Mouse (Mus musculus) hindbrain, postnatal 0 days (tissue): ENCODE results near the gene Rccd1. TPM values are rescaled to one million over a fixed set of nuclear protein-coding genes. Genes with fewer than 3 reads are reported as not detected.
A peak's percentile ranks its signal among the peaks of the same experiment; 100 is the strongest.

Experiments
- ATAC-seq: fragments of 200-750 bp; cut with Nextera tagmentation; 2 replicates; pipeline ENCODE4 v1.8.0; 2017; ENCODE audit warnings: mild to moderate bottlenecking, moderate TSS enrichment, moderate library complexity
- DNase-seq: peaks from one replicate; pipeline ENCODE4 v3.0.0-alpha.2; 2015; ENCODE audit warnings: low spot score
- H3K27ac ChIP-seq: fragments of 300-500 bp; sonication (generic); 2 replicates; pipeline ENCODE4 v1.5.1; 2014; ENCODE audit warnings: mild to moderate bottlenecking
- H3K27me3 ChIP-seq: fragments of 300-500 bp; sonication (generic); 2 replicates; pipeline ENCODE4 v1.6.1; 2014; ENCODE audit warnings: low read length, mixed read lengths; ENCODE audit not compliant: insufficient read depth
- H3K36me3 ChIP-seq: fragments of 300-500 bp; sonication (generic); 2 replicates; pipeline ENCODE4 v1.6.1; 2014; ENCODE audit warnings: low read length, mixed read lengths; ENCODE audit not compliant: insufficient read depth
- H3K4me1 ChIP-seq: fragments of 300-500 bp; sonication (generic); 2 replicates; pipeline ENCODE4 v1.6.1; 2014; ENCODE audit warnings: antibody characterized with exemption, low read length, mixed read lengths; ENCODE audit not compliant: insufficient read depth
- H3K4me2 ChIP-seq: fragments of 300-500 bp; sonication (generic); 2 replicates; pipeline ENCODE4 v1.6.1; 2014; ENCODE audit warnings: low read depth, mild to moderate bottlenecking, low read length, moderate library complexity, mixed read lengths
- H3K4me3 ChIP-seq: fragments of 300-500 bp; sonication (generic); 2 replicates; pipeline ENCODE4 v1.5.1; 2014; ENCODE audit warnings: low read length
- H3K9ac ChIP-seq: fragments of 300-500 bp; sonication (generic); replicated peaks from 2 replicates; pipeline ENCODE4 v1.6.1; 2014; ENCODE audit warnings: mild to moderate bottlenecking, low read length, moderate library complexity, mixed read lengths
- H3K9me3 ChIP-seq: fragments of 300-500 bp; sonication (generic); 2 replicates; pipeline ENCODE4 v1.6.1; 2016; ENCODE audit warnings: low read length, mixed read lengths
- CTCF ChIP-seq: IDR thresholded peaks from 2 replicates; pipeline ENCODE4 v1.5.1; 2016; ENCODE audit warnings: antibody characterized with exemption, control low read depth, low read depth
- WGBS: fragments of 180-500 bp; shearing (Covaris S2); extraction: QIAGEN DNeasy Blood & Tissue Kit; methylation state at CpG from one replicate; pipeline ENCODE4 v1.1.7; 2014; 5-methylcytosine and 5-hydroxymethylcytosine counted together
- polyA plus RNA-seq: library from polyadenylated mRNA; unstranded; fragments of >200 nt; fragmentation: Nextera tagmentation; extraction: Ambion mirVana; gene quantifications from 2 replicates; pipeline ENCODE4 v1.2.1, GENCODE M21; 2015
- total RNA-seq: library from RNA; depleted of rRNA; stranded (reverse); fragments of >200 nt; gene quantifications from 2 replicates; pipeline ENCODE4 v1.2.3, GENCODE M21; 2014

Gene Rccd1
- total and polyA plus RNA-seq, 2 experiments from 2014 or later: 8.6 to 24.7 TPM

DNA sequence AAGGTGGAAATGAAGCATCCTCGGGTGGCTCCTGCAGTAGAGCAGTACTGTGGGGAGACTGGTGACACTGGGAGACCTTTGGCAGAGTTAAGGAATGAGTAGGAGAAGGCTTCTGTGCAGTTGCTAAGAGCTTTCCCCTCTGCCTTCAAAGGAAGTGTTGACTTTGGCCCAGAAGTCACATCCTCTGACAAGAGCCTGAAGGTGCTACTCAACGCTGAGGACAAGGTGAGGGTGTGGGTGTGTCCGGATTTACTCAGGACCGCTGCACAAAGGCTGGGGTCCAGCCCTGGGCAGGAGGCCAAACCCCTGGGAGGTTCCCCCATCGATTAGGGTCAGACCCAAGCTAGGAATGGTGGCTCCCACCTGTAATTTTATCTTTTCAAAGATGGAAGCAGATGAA lies 39.9 kb downstream of the Rccd1 start:
- WGBS: 87% methylated on average over 5 of the region's 5 CpGs
- Histone ChIP-seq H3K36me3 (peaks cover 58% of the 10 kb centered on the region), H3K27ac (no peak overlapping the region), H3K9me3 (no peaks in the 10 kb centered on the region), H3K9ac (no peak overlapping the region), H3K4me3 (no peak overlapping the region), H3K4me2 (no peak overlapping the region), H3K27me3 (no peaks in the 10 kb centered on the region), H3K4me1 (no peaks in the 10 kb centered on the region)
- ATAC-seq (no peak), DNase-seq (no peak)
- TF ChIP-seq CTCF: no peak

GRCm38 (mm10) chr7:80283226-80283918 lies 40.9 kb downstream of the Rccd1 start:
- no peak overlapping the region for H3K9ac ChIP-seq
- H3K4me1 ChIP-seq: no peaks in the 10 kb centered on the region
- DNase-seq (no peak), ATAC-seq (no peak)
- no peak overlapping the region for H3K4me2 ChIP-seq
- no peaks in the 10 kb centered on the region for H3K9me3 ChIP-seq
- whole genome bisulfite sequencing: 94% methylated on average over 3 of the region's 3 CpGs
- H3K27ac ChIP-seq: no peak overlapping the region
- no peak overlapping the region for H3K4me3 ChIP-seq
- no peak for TF ChIP-seq CTCF
- no peaks in the 10 kb centered on the region for H3K27me3 ChIP-seq
- H3K36me3 ChIP-seq: peaks cover 65% of the 10 kb centered on the region

DNA sequence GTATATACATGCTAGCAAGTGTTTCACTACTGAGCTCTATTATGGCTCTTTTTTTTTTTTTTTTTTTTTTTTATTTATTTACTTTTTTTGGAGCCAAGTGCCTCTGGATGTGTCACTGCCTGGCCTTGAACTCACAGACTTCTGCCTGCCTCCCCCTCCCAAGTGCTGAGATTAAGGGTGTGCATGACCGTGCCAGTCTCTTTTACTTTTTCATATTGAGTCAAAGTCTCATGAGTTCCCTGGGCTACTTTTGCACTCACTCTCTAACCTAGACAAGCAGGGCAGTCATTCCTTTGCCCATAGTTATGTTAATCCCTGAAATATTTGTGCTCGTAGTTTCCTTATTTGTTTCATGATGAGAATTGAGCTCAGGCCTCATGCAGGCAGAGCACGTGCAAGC lies 42.6 kb downstream of the Rccd1 start:
- no peak overlapping the region for H3K4me3 ChIP-seq
- no peak for DNase-seq
- peaks cover 57% of the 10 kb centered on the region for H3K36me3 ChIP-seq
- no peak overlapping the region for H3K9ac ChIP-seq
- TF ChIP-seq CTCF: no peak
- ATAC-seq: no peak
- 86% methylated on average over 3 of the region's 3 CpGs for WGBS
- no peaks in the 10 kb centered on the region for H3K27me3 ChIP-seq
- no peaks in the 10 kb centered on the region for H3K9me3 ChIP-seq
- H3K27ac ChIP-seq: no peak overlapping the region
- H3K4me1 ChIP-seq: no peaks in the 10 kb centered on the region
- no peak overlapping the region for H3K4me2 ChIP-seq

- DNase-seq (no peak), ATAC-seq (no peak)
- TF ChIP-seq CTCF: peak; percentile 39
- Histone ChIP-seq H3K27ac (no peak overlapping the region), H3K27me3 (no peaks in the 10 kb centered on the region), H3K4me2 (no peak overlapping the region), H3K4me3 (no peak overlapping the region), H3K9ac (no peak overlapping the region), H3K4me1 (no peaks in the 10 kb centered on the region), H3K36me3 (peaks cover 57% of the 10 kb centered on the region), H3K9me3 (no peaks in the 10 kb centered on the region)
- WGBS: 91% methylated on average over 2 of the region's 2 CpGs
Observed at GRCm38 (mm10) chr7:80280998-80281397, 43.3 kb downstream of the Rccd1 start.

GRCm38 (mm10) chr7:80280032-80280431 lies 44.2 kb downstream of the Rccd1 start:
- no peaks in the 10 kb centered on the region for H3K9me3 ChIP-seq
- no peak overlapping the region for H3K9ac ChIP-seq
- no peak for TF ChIP-seq CTCF
- WGBS: 81% methylated on average over 10 of the region's 10 CpGs
- no peak for ATAC-seq
- H3K4me1 ChIP-seq: no peaks in the 10 kb centered on the region
- peaks cover 56% of the 10 kb centered on the region for H3K36me3 ChIP-seq
- H3K27me3 ChIP-seq: no peaks in the 10 kb centered on the region
- no peak overlapping the region for H3K4me3 ChIP-seq
- H3K4me2 ChIP-seq: no peak overlapping the region
- no peak for DNase-seq
- H3K27ac ChIP-seq: no peak overlapping the region

- no peaks in the 10 kb centered on the region for H3K27me3 ChIP-seq
- no peak overlapping the region for H3K4me2 ChIP-seq
- H3K9me3 ChIP-seq: no peaks in the 10 kb centered on the region
- 98% methylated on average over 4 of the region's 4 CpGs for WGBS
- no peaks in the 10 kb centered on the region for H3K4me1 ChIP-seq
- H3K4me3 ChIP-seq: no peak overlapping the region
- ATAC-seq (no peak), DNase-seq (no peak)
- no peak overlapping the region for H3K9ac ChIP-seq
- H3K36me3 ChIP-seq: peaks cover 52% of the 10 kb centered on the region
- H3K27ac ChIP-seq: no peak overlapping the region
- TF ChIP-seq CTCF: no peak
Observed at GRCm38 (mm10) chr7:80276374-80276773, 47.9 kb downstream of the Rccd1 start.

- no peak overlapping the region for H3K4me3 ChIP-seq
- DNase-seq (no peak), ATAC-seq (no peak)
- peaks cover 39% of the 10 kb centered on the region for H3K36me3 ChIP-seq
- no peak overlapping the region for H3K27ac ChIP-seq
- TF ChIP-seq CTCF: no peak
- peaks cover 13% of the 10 kb centered on the region for H3K4me1 ChIP-seq
- H3K27me3 ChIP-seq: no peaks in the 10 kb centered on the region
- WGBS: 93% methylated on average over 2 of the region's 2 CpGs
- H3K9ac ChIP-seq: no peak overlapping the region
- H3K4me2 ChIP-seq: no peak overlapping the region
- H3K9me3 ChIP-seq: no peaks in the 10 kb centered on the region
Observed at GRCm38 (mm10) chr7:80273456-80273855, 50.8 kb downstream of the Rccd1 start.
